Mouse (Mus musculus): Measurements from ENCODE around the gene Ntrk2. TPM values are rescaled to one million over a fixed set of nuclear protein-coding genes. Genes with fewer than 3 reads are reported as not detected.
A peak's percentile ranks its signal among the peaks of the same experiment; 100 is the strongest.

The Ntrk2 gene
- total RNA-seq, 2 experiments from 2014 or later, result 313 to 329 TPM

GRCm38 (mm10) chr13:58808381-58808821 lies 2.0 kb downstream of the Ntrk2 start:
- peak; percentile 67 to 69 for DNase-seq (ENCODE audit: low spot score in 2 of 2)
- peak; percentile 50 for TF ChIP-seq CTCF (conservative IDR thresholded peaks at IDR 0.05)

GRCm38 (mm10) chr13:58809930-58810329 lies 3.6 kb downstream of the Ntrk2 start:
- H3K4me3 ChIP-seq, result peak overlapping the region; percentile 96
- no peak for TF ChIP-seq CTCF (conservative IDR thresholded peaks at IDR 0.05)
- peak overlapping the region; percentile 100 for H3K27ac ChIP-seq
- DNase-seq (ENCODE audit: low spot score in 2 of 2), result peak; percentile 65 to 66

More at GRCm38 (mm10) chr13:58808381-58808821, 2.0 kb downstream of the Ntrk2 start:
- peak overlapping the region; percentile 100 for H3K27ac ChIP-seq
- peak overlapping the region; percentile 96 for H3K4me3 ChIP-seq

GRCm38 (mm10) chr13:58824752-58825151 lies 18.4 kb downstream of the Ntrk2 start:
- Histone ChIP-seq H3K27ac (peak overlapping the region; percentile 32; the same call in 1 of the 2 replicates), H3K4me3 (no peak overlapping the region)
- DNase-seq (ENCODE audit: low spot score in 2 of 2), result no peak
- TF ChIP-seq CTCF (conservative IDR thresholded peaks at IDR 0.05), result no peak

- Histone ChIP-seq H3K4me3 (no peak overlapping the region), H3K27ac (peak overlapping the region; percentile 51)
- TF ChIP-seq CTCF (conservative IDR thresholded peaks at IDR 0.05), result no peak
- DNase-seq (ENCODE audit: low spot score in 2 of 2), result no peak
Measured at GRCm38 (mm10) chr13:58826356-58827197, 20.2 kb downstream of the Ntrk2 start.

GRCm38 (mm10) chr13:58831999-58832398 lies 25.6 kb downstream of the Ntrk2 start:
- no peak for TF ChIP-seq CTCF (conservative IDR thresholded peaks at IDR 0.05)
- DNase-seq (ENCODE audit: low spot score in 2 of 2), result no peak
- Histone ChIP-seq H3K27ac (peak overlapping the region; percentile 36; the same call in 1 of the 2 replicates), H3K4me3 (no peak overlapping the region)

- DNase-seq (ENCODE audit: low spot score in 2 of 2), result no peak
- peak overlapping the region; percentile 67 for H3K27ac ChIP-seq
- TF ChIP-seq CTCF (conservative IDR thresholded peaks at IDR 0.05), result no peak
- no peak overlapping the region for H3K4me3 ChIP-seq
Measured at GRCm38 (mm10) chr13:58834726-58835125, 28.4 kb downstream of the Ntrk2 start.

- Histone ChIP-seq H3K27ac (peak overlapping the region; percentile 66; the same call in 1 of the 2 replicates), H3K4me3 (no peak overlapping the region)
- no peak for TF ChIP-seq CTCF (conservative IDR thresholded peaks at IDR 0.05)
- DNase-seq (ENCODE audit: low spot score in 2 of 2), result no peak
Measured at GRCm38 (mm10) chr13:58836891-58837290, 30.5 kb downstream of the Ntrk2 start.

GRCm38 (mm10) chr13:58838110-58838509 lies 31.7 kb downstream of the Ntrk2 start:
- Histone ChIP-seq H3K27ac (peak overlapping the region; percentile 66), H3K4me3 (no peak overlapping the region)
- TF ChIP-seq CTCF (conservative IDR thresholded peaks at IDR 0.05), result no peak
- peak in 1 of 2 experiments; percentile 52 for DNase-seq (ENCODE audit: low spot score in 2 of 2)

- TF ChIP-seq CTCF (conservative IDR thresholded peaks at IDR 0.05), result no peak
- Histone ChIP-seq H3K27ac (peak overlapping the region; percentile 47), H3K4me3 (no peak overlapping the region)
- DNase-seq (ENCODE audit: low spot score in 2 of 2), result peak; percentile 39 to 70
Measured at GRCm38 (mm10) chr13:58840731-58841359, 34.5 kb downstream of the Ntrk2 start.

GRCm38 (mm10) chr13:58843826-58844225 lies 37.5 kb downstream of the Ntrk2 start:
- peak; percentile 41 for TF ChIP-seq CTCF (conservative IDR thresholded peaks at IDR 0.05)
- DNase-seq (ENCODE audit: low spot score in 2 of 2), result peak in 1 of 2 experiments; percentile 49
- H3K4me3 ChIP-seq, result peak overlapping the region; percentile 15; the same call in 1 of the 2 replicates
- 0 out of 2 replicates have a peak overlapping the region, but pooled peaks have one; percentile 43 for H3K27ac ChIP-seq

GRCm38 (mm10) chr13:58848578-58848977 lies 42.2 kb downstream of the Ntrk2 start:
- Histone ChIP-seq H3K4me3 (no peak overlapping the region), H3K27ac (no peak overlapping the region)
- TF ChIP-seq CTCF (conservative IDR thresholded peaks at IDR 0.05), result peak; percentile 71

GRCm38 (mm10) chr13:58853685-58854084 lies 47.3 kb downstream of the Ntrk2 start:
- no peak for DNase-seq (ENCODE audit: low spot score in 2 of 2)
- Histone ChIP-seq H3K27ac (peak overlapping the region; percentile 36; the same call in 1 of the 2 replicates), H3K4me3 (no peak overlapping the region; the same call in 1 of the 2 replicates)
- TF ChIP-seq CTCF (conservative IDR thresholded peaks at IDR 0.05), result no peak

More at GRCm38 (mm10) chr13:58848578-58848977, 42.2 kb downstream of the Ntrk2 start:
- no peak for DNase-seq (ENCODE audit: low spot score in 2 of 2)

GRCm38 (mm10) chr13:58866239-58866638 lies 59.9 kb downstream of the Ntrk2 start:
- no peak for TF ChIP-seq CTCF (conservative IDR thresholded peaks at IDR 0.05)
- H3K4me3 ChIP-seq, result no peak overlapping the region
- H3K27ac ChIP-seq, result peak overlapping the region; percentile 65
- peak; percentile 33 to 64 for DNase-seq (ENCODE audit: low spot score in 2 of 2)

Measured in layer of hippocampus, adult 2 months (tissue).